Mouse (Mus musculus): Measurements from ENCODE around the gene Ythdc1.

GRCm38 (mm10) chr5:86786798-86787197, 17.2 kb upstream of the Ythdc1 start:
- TF ChIP-seq ZC3H11A (IDR thresholded peaks at IDR 0.05; ENCODE audit: borderline replicate concordance, low read depth, low read length) (no peak), CHD2 (IDR thresholded peaks at IDR 0.05; ENCODE audit: low read depth, low read length) (no peak), ZNF384 (IDR thresholded peaks at IDR 0.05; ENCODE audit: low read depth, low read length) (no peak), MAFK (IDR thresholded peaks at IDR 0.05; ENCODE audit: insufficient read depth, low read depth, low read length) (no peak)

Measured in ES-E14 (cell line).